Mouse (Mus musculus) kidney, embryonic 14.5 days (tissue): Measurements from ENCODE around the gene Prpf40b. TPM values are rescaled to one million over a fixed set of nuclear protein-coding genes. Genes with fewer than 3 reads are reported as not detected.

Source experiments
- ATAC-seq: fragments of 200-750 bp; cut with Nextera tagmentation; 2 replicates; pipeline ENCODE4 v1.8.0; 2017; ENCODE audit warnings: moderate number of reproducible peaks, mild to moderate bottlenecking, moderate TSS enrichment, moderate library complexity; ENCODE audit not compliant: low FRiP score, low TSS enrichment
- H3K27ac ChIP-seq: fragments of 300-500 bp; sonication (generic); 2 replicates; pipeline ENCODE4 v1.5.1; 2014; ENCODE audit warnings: low read depth, mild to moderate bottlenecking, low read length, moderate library complexity, mixed read lengths
- H3K27me3 ChIP-seq: fragments of 300-500 bp; sonication (generic); 2 replicates; pipeline ENCODE4 v1.6.1; 2014; ENCODE audit warnings: mild to moderate bottlenecking, low read length; ENCODE audit not compliant: control insufficient read depth, insufficient read depth
- H3K36me3 ChIP-seq: fragments of 300-500 bp; sonication (generic); 2 replicates; pipeline ENCODE4 v1.6.1; 2014; ENCODE audit warnings: low read length, mixed read lengths; ENCODE audit not compliant: control insufficient read depth, insufficient read depth
- H3K4me1 ChIP-seq: fragments of 300-500 bp; sonication (generic); 2 replicates; pipeline ENCODE4 v1.6.1; 2014; ENCODE audit warnings: low read length, mixed read lengths; ENCODE audit not compliant: control insufficient read depth, insufficient read depth
- H3K4me2 ChIP-seq: fragments of 300-500 bp; sonication (generic); replicated peaks from 2 replicates; pipeline ENCODE4 v1.6.1; 2014; ENCODE audit warnings: low read depth, mild to moderate bottlenecking, low read length
- H3K4me3 ChIP-seq: fragments of 300-500 bp; sonication (generic); 2 replicates; pipeline ENCODE4 v1.5.1; 2014; ENCODE audit warnings: mild to moderate bottlenecking, low read length
- H3K9ac ChIP-seq: fragments of 300-500 bp; sonication (generic); 2 replicates; pipeline ENCODE4 v1.6.1; 2014; ENCODE audit warnings: low read depth, mild to moderate bottlenecking, low read length, moderate library complexity
- H3K9me3 ChIP-seq: fragments of 300-500 bp; sonication (generic); 2 replicates; pipeline ENCODE4 v1.6.1; 2016; ENCODE audit warnings: low read length; ENCODE audit not compliant: control insufficient read depth
- WGBS: fragments of 180-500 bp; shearing (Covaris S2); extraction: QIAGEN DNeasy Blood & Tissue Kit; methylation state at CpG from one replicate; pipeline ENCODE4 v1.1.7; 2014; 5-methylcytosine and 5-hydroxymethylcytosine counted together
- polyA plus RNA-seq: library from polyadenylated mRNA; unstranded; fragments of >200 nt; fragmentation: Nextera tagmentation; extraction: Ambion mirVana; gene quantifications from 2 replicates; pipeline ENCODE4 v1.2.1, GENCODE M21; 2014

Gene Prpf40b
- polyA plus RNA-seq, 1 experiment from 2014 or later, result 63.9 TPM

DNA sequence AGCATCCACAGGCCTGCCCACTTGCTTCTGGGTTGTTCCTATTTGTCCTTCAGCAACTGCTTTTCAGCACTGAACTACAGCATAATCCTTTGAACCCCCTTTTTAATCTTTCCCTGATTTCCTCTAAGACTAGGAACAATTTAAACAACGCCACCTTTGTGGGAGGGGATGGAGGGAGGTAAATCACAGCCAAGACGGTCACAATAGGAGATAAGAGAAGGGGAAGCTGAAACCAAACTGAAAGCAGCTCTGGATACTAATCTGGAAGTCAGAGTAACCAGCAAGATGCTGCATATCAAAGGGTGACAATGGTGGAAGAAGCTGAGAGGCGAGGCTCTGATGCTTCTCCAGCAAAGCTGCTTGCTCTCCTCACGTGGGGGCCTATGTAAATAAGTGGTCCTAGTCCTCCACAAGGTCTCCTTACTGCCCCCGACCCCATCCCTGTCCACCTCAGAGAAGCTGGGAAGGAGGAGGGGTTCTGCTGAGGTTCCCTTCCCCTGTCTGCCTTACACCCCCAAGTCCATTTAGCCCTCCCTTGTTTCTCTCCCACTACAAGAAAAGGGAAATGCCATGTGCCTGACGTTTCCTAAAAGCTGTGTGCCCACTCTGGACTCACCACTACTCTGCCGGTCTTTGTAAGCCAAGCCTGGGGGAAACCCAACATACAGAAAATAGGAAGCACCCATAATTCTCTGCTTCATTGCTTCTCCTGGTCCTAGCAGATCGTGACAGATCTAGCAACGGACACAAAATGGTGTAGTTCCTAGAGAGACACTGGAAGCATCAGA, 47.5 kb downstream of the Prpf40b start:
- Histone ChIP-seq H3K36me3 (no peaks in the 10 kb centered on the region), H3K9ac (no peak overlapping the region), H3K4me2 (no peak overlapping the region; the same call in 1 of the 2 replicates), H3K9me3 (no peaks in the 10 kb centered on the region), H3K27ac (no peak overlapping the region), H3K4me1 (peaks cover 57% of the 10 kb centered on the region), H3K4me3 (no peak overlapping the region), H3K27me3 (no peaks in the 10 kb centered on the region)
- 56% methylated on average over 9 of the region's 9 CpGs for WGBS
- no peak for ATAC-seq

DNA sequence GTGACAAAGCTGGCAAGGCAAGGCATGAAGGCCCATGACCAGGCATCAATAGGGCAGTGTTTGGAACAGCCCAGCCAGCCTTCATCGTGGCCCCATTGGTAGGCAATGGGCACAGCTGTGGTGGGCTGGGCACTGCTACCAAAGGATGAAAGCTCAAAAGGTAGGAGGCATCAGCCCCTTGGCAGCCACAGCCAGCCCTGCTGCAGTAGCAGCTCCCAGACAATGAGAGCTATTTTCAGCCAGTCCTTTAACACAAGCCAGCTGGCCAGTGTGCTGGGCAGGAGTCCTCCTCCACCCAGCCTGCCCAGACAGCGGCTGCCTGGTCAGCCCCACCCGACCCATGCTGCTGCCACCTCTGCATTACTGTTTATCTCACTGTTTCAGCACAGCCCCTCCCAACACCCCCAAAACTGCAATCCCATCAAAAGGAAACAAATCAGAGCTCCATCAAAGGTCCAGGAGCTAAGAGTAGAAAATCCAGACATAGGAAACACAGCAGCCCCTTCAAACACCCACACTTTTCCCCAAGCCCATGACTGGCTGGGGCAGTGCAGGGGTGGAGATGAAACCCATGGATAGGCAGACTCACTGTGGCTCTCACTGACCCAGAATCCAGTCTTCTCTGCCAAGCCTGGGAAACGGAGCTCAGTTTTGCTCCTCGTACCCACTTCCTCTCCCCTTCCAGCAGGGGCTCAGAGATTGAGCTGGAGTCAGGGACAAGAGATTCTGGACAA, 48.7 kb downstream of the Prpf40b start:
- H3K27me3 ChIP-seq, result no peaks in the 10 kb centered on the region
- no peaks in the 10 kb centered on the region for H3K9me3 ChIP-seq
- H3K27ac ChIP-seq, result peak overlapping the region; percentile 48; the same call in 1 of the 2 replicates
- H3K4me1 ChIP-seq, result peaks cover 57% of the 10 kb centered on the region
- H3K4me2 ChIP-seq, result no peak overlapping the region
- H3K9ac ChIP-seq, result no peak overlapping the region
- ATAC-seq, result peak; percentile 77; the same call in 1 of the 2 replicates
- 35% methylated on average over 5 of the region's 5 CpGs for WGBS
- H3K4me3 ChIP-seq, result no peak overlapping the region
- H3K36me3 ChIP-seq, result no peaks in the 10 kb centered on the region

DNA sequence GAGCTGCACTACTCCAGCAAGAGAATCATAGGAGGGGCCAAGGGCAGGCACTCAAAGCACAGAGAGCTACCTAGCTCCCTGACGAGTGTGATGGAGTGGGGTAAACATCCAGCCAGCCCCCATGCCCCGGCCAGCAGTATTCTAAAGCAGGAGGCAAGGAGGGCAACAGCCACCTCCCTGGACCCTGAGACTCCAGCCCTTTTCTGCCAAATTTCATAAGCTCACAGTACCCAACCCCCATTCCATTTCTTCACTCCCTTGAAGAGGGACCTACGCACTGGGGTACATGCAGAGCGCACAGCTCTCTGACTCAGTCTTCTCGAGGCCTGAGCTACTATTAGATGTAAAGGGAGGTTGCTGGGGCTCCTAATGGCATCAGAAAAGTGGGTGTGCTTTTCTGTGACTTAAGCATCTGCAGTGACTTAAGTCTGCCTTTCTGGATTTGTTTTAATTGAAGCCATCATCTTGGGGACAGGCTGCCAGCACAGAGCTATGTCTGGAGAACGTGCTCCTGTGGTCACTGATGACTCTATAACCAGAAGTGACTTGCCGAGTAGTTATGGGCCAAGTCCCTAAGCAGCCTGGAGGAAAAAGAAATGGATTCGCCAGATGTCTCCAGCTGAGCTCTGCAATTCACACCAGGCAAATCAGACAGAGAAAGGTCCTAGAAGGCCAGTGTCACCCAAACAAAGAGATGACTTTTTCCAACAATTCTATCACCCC, 49.4 kb downstream of the Prpf40b start:
- ATAC-seq, result no peak
- Histone ChIP-seq H3K4me3 (no peak overlapping the region), H3K9me3 (no peaks in the 10 kb centered on the region), H3K27ac (0 out of 2 replicates have a peak overlapping the region, but pooled peaks have one; percentile 48), H3K27me3 (no peaks in the 10 kb centered on the region), H3K4me1 (peaks cover 54% of the 10 kb centered on the region), H3K4me2 (no peak overlapping the region), H3K36me3 (no peaks in the 10 kb centered on the region), H3K9ac (no peak overlapping the region)
- 62% methylated on average over 8 of the region's 8 CpGs for WGBS

DNA sequence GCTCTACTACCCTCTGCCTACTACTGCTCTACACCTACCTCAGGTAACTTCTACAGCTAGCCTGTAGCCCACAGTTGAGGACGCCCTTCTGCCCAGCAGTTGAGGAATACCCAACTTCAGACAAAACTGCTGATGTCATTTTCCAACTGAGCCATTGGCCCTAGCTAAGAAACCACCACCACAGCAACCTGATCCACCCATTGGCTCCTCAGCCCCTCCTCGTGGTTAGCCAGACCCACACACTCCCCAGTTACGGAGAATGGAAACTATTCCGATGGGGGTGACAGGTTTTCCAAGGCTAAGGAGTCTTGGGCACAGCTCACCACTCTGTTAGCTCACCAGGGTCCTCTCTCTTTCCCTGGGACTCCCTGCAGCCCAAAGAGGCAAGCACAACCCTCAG, 50.1 kb downstream of the Prpf40b start:
- Histone ChIP-seq H3K4me1 (peaks cover 49% of the 10 kb centered on the region), H3K27ac (no peak overlapping the region), H3K9ac (no peak overlapping the region), H3K4me2 (no peak overlapping the region), H3K36me3 (no peaks in the 10 kb centered on the region), H3K27me3 (no peaks in the 10 kb centered on the region), H3K9me3 (no peaks in the 10 kb centered on the region), H3K4me3 (no peak overlapping the region)
- 55% methylated on average over 4 of the region's 4 CpGs for WGBS
- no peak for ATAC-seq

DNA sequence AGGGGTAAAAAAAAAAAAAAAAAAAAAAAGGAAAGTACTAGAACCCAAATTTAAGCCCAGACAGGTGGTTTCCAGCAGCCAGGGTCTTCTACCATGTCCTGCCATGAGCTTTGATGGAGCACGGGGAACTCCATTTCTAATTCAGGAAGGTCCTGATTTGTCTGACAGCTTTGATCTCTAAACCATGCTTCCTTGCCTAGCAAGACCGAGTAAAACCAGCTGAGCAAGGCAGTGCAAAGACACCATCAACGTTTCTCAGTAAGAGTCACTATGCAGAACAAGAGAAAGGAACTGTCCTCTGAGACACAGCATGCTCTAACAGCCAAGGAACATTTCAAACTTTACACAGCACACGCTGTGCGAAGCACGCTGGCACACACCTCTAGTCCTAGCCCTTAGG, 56.7 kb downstream of the Prpf40b start:
- Histone ChIP-seq H3K36me3 (no peaks in the 10 kb centered on the region), H3K27me3 (no peaks in the 10 kb centered on the region), H3K4me2 (no peak overlapping the region), H3K4me3 (no peak overlapping the region), H3K9ac (no peak overlapping the region), H3K9me3 (no peaks in the 10 kb centered on the region), H3K4me1 (peaks cover 9% of the 10 kb centered on the region; the same call in 1 of the 2 replicates), H3K27ac (no peak overlapping the region)
- 62% methylated on average over 6 of the region's 6 CpGs for WGBS
- ATAC-seq, result no peak

DNA sequence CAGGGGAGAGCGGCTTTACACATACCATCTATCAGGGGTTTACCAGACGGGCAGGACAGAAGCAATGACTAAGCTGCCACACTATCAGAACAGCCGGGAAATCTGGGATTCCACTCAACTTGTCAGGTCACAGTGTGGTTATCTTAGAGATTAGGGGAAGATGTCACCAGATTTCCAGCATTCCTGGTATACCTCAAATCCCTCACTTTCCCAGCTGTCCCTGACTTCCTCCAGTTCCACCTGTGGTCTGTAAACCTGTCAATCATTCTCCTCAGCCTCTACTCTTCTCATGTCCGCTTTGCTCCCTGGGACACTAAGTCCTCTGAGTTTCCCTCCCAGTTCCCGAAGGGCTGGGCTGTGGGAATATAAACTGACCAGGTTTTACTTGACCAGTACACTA, 57.4 kb downstream of the Prpf40b start:
- Histone ChIP-seq H3K4me1 (peaks cover 12% of the 10 kb centered on the region; the same call in 1 of the 2 replicates), H3K36me3 (no peaks in the 10 kb centered on the region), H3K9ac (no peak overlapping the region), H3K9me3 (no peaks in the 10 kb centered on the region), H3K27ac (no peak overlapping the region), H3K27me3 (no peaks in the 10 kb centered on the region), H3K4me2 (no peak overlapping the region), H3K4me3 (no peak overlapping the region)
- no peak for ATAC-seq
- 68% methylated on average over 5 of the region's 5 CpGs for WGBS

DNA sequence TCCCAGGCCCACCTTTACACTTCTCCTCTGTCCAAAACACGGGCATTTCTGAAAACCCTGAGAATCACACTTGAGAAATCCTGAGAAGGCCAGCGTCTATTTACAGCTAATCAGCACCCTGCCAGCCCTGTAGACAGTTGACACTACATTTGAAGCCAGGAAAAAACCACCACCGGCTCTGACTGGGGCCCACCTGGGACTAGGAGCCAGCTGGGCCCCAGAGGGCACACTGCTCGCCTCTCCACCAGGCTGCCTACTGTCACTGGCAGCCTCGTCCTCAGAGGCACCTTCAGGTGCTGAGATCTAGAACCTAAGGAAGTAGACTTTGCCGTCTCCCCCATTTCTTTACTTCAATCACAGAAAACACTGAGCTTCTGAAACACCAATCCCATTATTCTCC, 60.8 kb downstream of the Prpf40b start:
- no peak for ATAC-seq
- Histone ChIP-seq H3K9me3 (no peaks in the 10 kb centered on the region), H3K27ac (no peak overlapping the region), H3K36me3 (no peaks in the 10 kb centered on the region), H3K4me1 (0 out of 2 replicates have a peak, but pooled peaks cover 8% of the 10 kb centered on the region), H3K4me2 (no peak overlapping the region), H3K27me3 (no peaks in the 10 kb centered on the region), H3K4me3 (no peak overlapping the region), H3K9ac (no peak overlapping the region)
- WGBS, result 71% methylated on average over 6 of the region's 6 CpGs

DNA sequence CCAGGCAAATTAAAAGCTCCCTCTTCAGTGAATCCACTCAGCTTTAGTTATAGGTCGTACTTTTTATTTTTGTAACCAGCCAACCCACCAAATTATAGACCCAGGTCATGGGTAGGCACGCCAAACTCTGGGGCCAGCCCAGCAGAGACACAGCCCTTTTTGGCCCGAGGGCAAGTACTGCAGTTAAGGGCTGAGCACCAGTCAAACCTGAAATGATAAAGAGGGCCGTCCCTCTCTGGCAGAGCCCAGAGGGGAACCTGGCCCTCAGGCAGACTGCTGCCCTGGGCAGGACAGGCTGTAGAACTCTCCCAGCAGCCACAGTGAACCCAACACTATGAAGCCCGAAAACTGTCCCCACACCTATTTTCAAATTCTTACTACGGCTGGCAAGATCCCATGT, 61.6 kb downstream of the Prpf40b start:
- Histone ChIP-seq H3K4me3 (no peak overlapping the region), H3K9ac (no peak overlapping the region), H3K36me3 (no peaks in the 10 kb centered on the region), H3K27me3 (no peaks in the 10 kb centered on the region), H3K9me3 (no peaks in the 10 kb centered on the region), H3K4me1 (0 out of 2 replicates have a peak, but pooled peaks cover 8% of the 10 kb centered on the region), H3K27ac (no peak overlapping the region), H3K4me2 (no peak overlapping the region)
- ATAC-seq, result no peak
- WGBS, result 74% methylated on average over 6 of the region's 6 CpGs
